Mouse (Mus musculus) E14TG2a.4 (cell line): Measurements from ENCODE around the gene Grwd1.

Experiments used
- CTCF ChIP-seq: conservative IDR thresholded peaks from 2 replicates; pipeline ENCODE4 v1.5.1; 2014; ENCODE audit warnings: low read length
- NANOG ChIP-seq: IDR thresholded peaks from 2 replicates; pipeline ENCODE4 v1.6.1; 2014; ENCODE audit warnings: borderline replicate concordance, low read length, mixed read lengths

GRCm38 (mm10) chr7:45820913-45821312 lies 9.8 kb downstream of the Grwd1 start:
- TF ChIP-seq CTCF, result no peak
- no peak for TF ChIP-seq NANOG
